Mouse (Mus musculus) forebrain, embryonic 16.5 days (tissue): ENCODE data around the gene Atxn7l1. TPM values are rescaled to one million over a fixed set of nuclear protein-coding genes. Genes with fewer than 3 reads are reported as not detected.

Experiments
- ATAC-seq: fragments of 200-750 bp; cut with Nextera tagmentation; 2 replicates; pipeline ENCODE4 v1.8.0; 2017; ENCODE audit warnings: mild to moderate bottlenecking, moderate library complexity
- H3K27ac ChIP-seq: fragments of 300-500 bp; sonication (generic); 2 replicates; pipeline ENCODE4 v1.5.1; 2014; ENCODE audit warnings: low read length, control low read depth
- H3K27me3 ChIP-seq: fragments of 300-500 bp; sonication (generic); replicated peaks from 2 replicates; pipeline ENCODE4 v1.6.1; 2014; ENCODE audit warnings: low read length; ENCODE audit not compliant: control insufficient read depth, insufficient read depth
- H3K36me3 ChIP-seq: fragments of 300-500 bp; sonication (generic); 2 replicates; pipeline ENCODE4 v1.6.1; 2014; ENCODE audit not compliant: control insufficient read depth, insufficient read depth
- H3K4me1 ChIP-seq: fragments of 300-500 bp; sonication (generic); replicated peaks from 2 replicates; pipeline ENCODE4 v1.6.1; 2014; ENCODE audit warnings: low read length; ENCODE audit not compliant: control insufficient read depth, insufficient read depth
- H3K4me2 ChIP-seq: fragments of 300-500 bp; sonication (generic); 2 replicates; pipeline ENCODE4 v1.6.1; 2014; ENCODE audit warnings: mild to moderate bottlenecking, low read length, control low read depth
- H3K4me3 ChIP-seq: fragments of 300-500 bp; sonication (generic); replicated peaks from 2 replicates; pipeline ENCODE4 v1.5.1; 2014; ENCODE audit warnings: mild to moderate bottlenecking, low read length, control low read depth
- H3K9ac ChIP-seq: fragments of 300-500 bp; sonication (generic); replicated peaks from 2 replicates; pipeline ENCODE4 v1.6.1; 2014; ENCODE audit warnings: low read depth, low read length, control low read depth
- H3K9me3 ChIP-seq: fragments of 300-500 bp; sonication (generic); 2 replicates; pipeline ENCODE4 v1.6.1; 2016; ENCODE audit warnings: low read length; ENCODE audit not compliant: control insufficient read depth
- WGBS: fragments of 180-500 bp; shearing (Covaris S2); extraction: QIAGEN DNeasy Blood & Tissue Kit; methylation state at CpG from one replicate; pipeline ENCODE4 v1.1.7; 2014; 5-methylcytosine and 5-hydroxymethylcytosine counted together
- polyA plus RNA-seq: library from polyadenylated mRNA; unstranded; fragments of >200 nt; fragmentation: Nextera tagmentation; extraction: Ambion mirVana; gene quantifications from 2 replicates; pipeline ENCODE4 v1.2.1, GENCODE M21; 2015

The Atxn7l1 gene
- polyA plus RNA-seq, 1 experiment from 2014 or later, result 19.9 TPM

DNA sequence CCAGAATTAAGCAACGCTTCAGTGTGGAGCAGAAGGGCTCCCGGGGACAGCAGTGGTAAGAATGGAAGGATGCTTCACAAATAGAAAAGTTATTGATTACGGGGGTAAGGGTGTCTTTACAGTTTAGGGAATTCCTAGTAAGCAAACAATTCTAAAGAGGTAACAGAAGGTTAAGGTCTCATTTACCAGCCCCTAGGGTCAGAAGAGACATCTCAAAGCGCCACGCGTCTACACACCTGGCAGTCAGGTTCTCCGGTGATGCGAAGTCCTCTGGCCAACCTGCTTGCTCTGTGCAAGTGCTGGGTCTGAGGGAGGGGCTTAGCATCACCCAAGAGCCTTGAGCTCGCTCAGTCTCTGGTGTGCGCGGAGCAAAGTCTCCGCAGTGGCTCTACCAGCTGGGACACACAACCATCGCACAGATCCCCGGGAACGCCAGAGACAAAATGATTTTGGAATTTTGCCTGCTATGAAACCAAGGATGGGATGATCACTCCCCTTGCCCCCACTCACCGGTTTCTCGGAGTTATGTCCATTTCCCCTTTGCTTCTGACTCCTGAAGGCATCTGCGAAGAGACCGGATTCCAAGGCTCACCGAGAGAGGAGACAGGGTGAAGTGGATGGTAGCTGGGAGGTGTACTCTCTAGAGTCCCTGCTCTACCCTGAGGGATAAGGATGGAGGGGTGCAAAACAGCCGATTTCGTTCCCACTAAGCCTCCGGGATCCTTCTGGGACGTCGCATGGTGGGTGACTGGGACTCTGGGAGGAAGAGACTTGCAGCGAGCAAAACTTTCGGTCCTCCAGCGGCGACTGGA, 665 bp upstream of the Atxn7l1 start:
- Histone ChIP-seq H3K4me3 (peak overlapping the region; percentile 85), H3K27me3 (no peaks in the 10 kb centered on the region), H3K36me3 (no peaks in the 10 kb centered on the region), H3K4me1 (peaks cover 21% of the 10 kb centered on the region), H3K9ac (peak overlapping the region; percentile 56), H3K9me3 (no peaks in the 10 kb centered on the region), H3K27ac (no peak overlapping the region), H3K4me2 (peak overlapping the region; percentile 97)
- WGBS, result 5% methylated on average over 29 of the region's 29 CpGs
- ATAC-seq, result peak; percentile 68

DNA sequence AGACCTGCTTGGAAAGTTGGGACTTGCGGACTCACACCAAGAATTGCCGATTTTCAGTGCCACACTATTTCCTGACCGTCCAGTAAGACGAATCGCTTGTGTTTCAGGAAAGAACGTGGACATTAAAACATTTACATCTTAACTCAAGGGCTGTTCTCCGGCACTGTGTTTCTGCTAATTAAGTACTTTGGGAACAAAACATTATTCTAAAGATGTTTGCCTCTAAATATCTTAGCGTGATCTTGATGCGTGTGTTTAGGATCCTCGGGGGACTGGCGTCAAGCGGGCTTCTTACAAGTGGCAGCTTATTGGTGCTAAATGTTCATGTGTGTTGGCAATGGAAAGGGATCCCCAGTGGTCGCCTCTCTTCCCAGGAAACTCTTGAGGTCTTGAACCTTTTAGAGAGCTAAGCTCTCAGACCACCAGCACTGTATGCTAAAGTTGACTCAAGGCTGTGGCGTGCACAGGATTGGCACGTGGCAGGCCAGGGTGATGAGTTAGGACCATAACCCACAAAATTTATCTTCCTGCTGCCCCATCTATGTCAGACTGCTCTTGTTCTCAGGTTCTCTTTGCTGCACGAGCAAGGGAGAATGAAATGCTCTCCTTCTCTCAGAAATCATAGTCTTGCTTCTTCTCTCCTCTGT, 2.2 kb downstream of the Atxn7l1 start:
- no peak for ATAC-seq
- H3K9me3 ChIP-seq, result no peaks in the 10 kb centered on the region
- H3K27me3 ChIP-seq, result no peaks in the 10 kb centered on the region
- H3K4me1 ChIP-seq, result peaks cover 21% of the 10 kb centered on the region
- H3K4me2 ChIP-seq, result no peak overlapping the region
- no peak overlapping the region for H3K9ac ChIP-seq
- H3K36me3 ChIP-seq, result no peaks in the 10 kb centered on the region
- no peak overlapping the region for H3K4me3 ChIP-seq
- 93% methylated on average over 16 of the region's 16 CpGs for WGBS
- H3K27ac ChIP-seq, result no peak overlapping the region

DNA sequence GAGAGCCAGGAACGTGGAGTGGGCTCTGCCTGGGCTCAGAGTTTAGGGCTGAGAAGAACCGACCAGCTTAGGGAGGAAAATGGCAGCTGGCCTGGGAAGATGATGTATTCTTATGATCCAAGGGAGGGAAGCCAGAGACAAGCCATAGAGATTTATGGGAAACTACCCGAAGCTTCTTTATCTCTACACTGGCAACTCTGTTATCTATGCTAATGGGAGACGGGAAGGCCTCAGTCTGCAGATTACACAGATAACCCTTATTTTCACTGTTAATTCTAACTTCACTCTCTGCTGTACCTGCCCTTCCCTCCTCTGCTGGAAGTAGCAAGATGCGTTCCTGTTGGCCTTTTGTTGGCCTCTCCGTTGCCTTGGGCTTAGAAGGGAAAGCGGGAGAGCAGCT, 5.6 kb downstream of the Atxn7l1 start:
- Histone ChIP-seq H3K9me3 (no peaks in the 10 kb centered on the region), H3K4me3 (no peak overlapping the region), H3K27ac (no peak overlapping the region), H3K4me1 (peaks cover 11% of the 10 kb centered on the region), H3K36me3 (no peaks in the 10 kb centered on the region), H3K4me2 (no peak overlapping the region), H3K9ac (no peak overlapping the region), H3K27me3 (no peaks in the 10 kb centered on the region)
- ATAC-seq, result no peak
- 86% methylated on average over 7 of the region's 7 CpGs for WGBS

DNA sequence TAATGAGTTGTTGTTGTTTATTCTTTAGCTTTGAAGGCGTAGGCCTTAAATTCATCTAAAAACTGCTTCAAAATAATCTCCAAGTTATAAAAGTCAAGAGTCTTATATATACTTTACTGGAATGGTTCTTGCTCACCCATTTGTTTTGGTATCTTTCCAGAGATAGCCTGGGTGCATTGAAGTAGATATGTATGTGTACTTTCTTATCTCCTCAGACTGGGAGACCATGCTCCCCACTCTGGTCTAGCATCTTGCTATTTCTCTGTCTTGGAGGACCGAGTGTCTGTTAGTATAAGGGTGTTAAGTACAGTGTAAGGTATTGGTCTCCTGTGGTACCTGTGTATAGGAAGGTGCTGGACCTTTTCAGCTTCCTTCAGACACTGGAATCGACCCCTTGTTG, 6.4 kb downstream of the Atxn7l1 start:
- no peak for ATAC-seq
- no peaks in the 10 kb centered on the region for H3K9me3 ChIP-seq
- no peaks in the 10 kb centered on the region for H3K36me3 ChIP-seq
- no peak overlapping the region for H3K27ac ChIP-seq
- 91% methylated on average over 3 of the region's 3 CpGs for WGBS
- no peak overlapping the region for H3K4me2 ChIP-seq
- H3K4me1 ChIP-seq, result peaks cover 4% of the 10 kb centered on the region
- H3K27me3 ChIP-seq, result no peaks in the 10 kb centered on the region
- no peak overlapping the region for H3K9ac ChIP-seq
- no peak overlapping the region for H3K4me3 ChIP-seq

DNA sequence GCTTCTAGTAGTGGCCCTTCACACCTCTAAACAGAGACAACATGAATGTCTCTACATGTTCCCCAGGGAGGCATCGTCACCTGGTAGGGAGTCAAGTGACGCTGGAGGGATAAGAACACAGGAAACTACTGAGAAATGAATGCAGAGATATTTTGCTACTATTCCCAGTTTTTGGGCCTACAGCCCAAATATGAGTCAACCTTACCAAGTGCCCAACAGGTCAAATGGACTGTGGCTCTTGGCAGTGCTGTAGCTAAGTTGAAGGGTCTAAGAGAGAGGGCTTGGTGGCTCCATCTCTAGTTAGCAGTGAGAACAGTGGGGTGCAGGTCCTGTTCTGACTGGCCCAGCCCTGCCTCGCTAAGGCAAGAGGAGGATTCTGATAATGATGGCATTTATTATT, 7.2 kb downstream of the Atxn7l1 start:
- Histone ChIP-seq H3K27ac (no peak overlapping the region), H3K36me3 (no peaks in the 10 kb centered on the region), H3K27me3 (no peaks in the 10 kb centered on the region), H3K4me2 (no peak overlapping the region), H3K9me3 (no peaks in the 10 kb centered on the region), H3K4me3 (no peak overlapping the region), H3K9ac (no peak overlapping the region), H3K4me1 (no peaks in the 10 kb centered on the region)
- WGBS, result 93% methylated on average over 3 of the region's 3 CpGs
- no peak for ATAC-seq

DNA sequence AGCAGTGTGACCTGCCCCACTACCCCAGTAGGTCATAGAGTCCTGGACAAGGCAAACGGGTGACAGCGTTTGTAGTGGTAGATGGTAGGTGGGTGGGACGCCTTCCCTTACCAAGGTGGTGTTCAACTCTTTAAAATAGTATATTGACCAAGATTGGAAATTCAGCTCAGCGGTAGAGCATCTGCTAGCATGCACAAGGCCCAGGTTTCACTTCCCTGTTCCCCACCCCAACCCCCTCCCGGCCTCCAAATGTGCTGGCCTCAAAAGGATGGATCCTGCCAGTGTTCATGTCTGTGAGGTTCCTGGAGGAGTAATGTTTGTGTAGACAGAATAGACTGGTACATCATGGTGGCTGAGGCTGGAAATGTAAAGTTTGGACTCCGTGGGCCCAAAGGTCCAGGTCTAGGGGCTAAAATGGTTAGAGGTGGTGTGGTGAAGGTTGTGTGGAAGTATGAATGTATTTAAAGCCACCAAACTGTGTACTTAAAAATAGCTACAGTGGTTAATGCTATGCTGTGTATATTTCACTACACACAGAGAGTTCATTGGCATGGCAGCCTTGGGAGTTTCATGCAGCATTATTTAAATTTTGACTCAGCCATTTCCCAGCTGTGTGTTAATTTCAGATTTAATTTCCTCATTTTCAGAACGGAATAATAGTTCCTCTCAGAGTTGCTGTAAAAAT, 9.0 kb downstream of the Atxn7l1 start:
- H3K9ac ChIP-seq, result no peak overlapping the region
- 93% methylated on average over 7 of the region's 7 CpGs for WGBS
- no peak overlapping the region for H3K4me3 ChIP-seq
- ATAC-seq, result no peak
- H3K9me3 ChIP-seq, result no peaks in the 10 kb centered on the region
- no peak overlapping the region for H3K4me2 ChIP-seq
- H3K4me1 ChIP-seq, result no peaks in the 10 kb centered on the region
- H3K27ac ChIP-seq, result no peak overlapping the region
- no peaks in the 10 kb centered on the region for H3K36me3 ChIP-seq
- H3K27me3 ChIP-seq, result no peaks in the 10 kb centered on the region

DNA sequence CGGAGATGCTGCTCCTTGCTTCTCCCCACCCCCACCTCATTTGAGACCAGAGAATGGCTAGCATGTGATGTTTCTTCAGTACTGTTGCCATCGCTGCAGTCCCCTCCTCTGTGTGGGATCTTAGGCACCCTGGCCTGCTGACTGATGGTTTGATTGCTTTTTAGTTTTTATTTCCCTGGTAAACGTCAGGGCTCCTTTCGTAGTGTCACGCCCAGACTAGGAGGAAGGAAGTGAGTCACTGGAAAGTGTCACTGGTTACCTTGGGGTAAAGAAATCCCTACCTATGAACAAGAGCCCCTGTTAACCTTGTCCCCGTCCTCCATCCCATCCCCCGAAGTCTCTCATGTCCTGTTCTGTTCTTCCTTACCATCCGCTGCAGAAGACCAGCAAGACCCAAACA, 10.8 kb downstream of the Atxn7l1 start:
- H3K4me3 ChIP-seq, result no peak overlapping the region
- no peak overlapping the region for H3K9ac ChIP-seq
- peaks cover 9% of the 10 kb centered on the region for H3K4me1 ChIP-seq
- no peak overlapping the region for H3K4me2 ChIP-seq
- H3K9me3 ChIP-seq, result no peaks in the 10 kb centered on the region
- H3K36me3 ChIP-seq, result no peaks in the 10 kb centered on the region
- H3K27ac ChIP-seq, result no peak overlapping the region
- no peak for ATAC-seq
- WGBS, result 93% methylated on average over 8 of the region's 8 CpGs
- H3K27me3 ChIP-seq, result no peaks in the 10 kb centered on the region

DNA sequence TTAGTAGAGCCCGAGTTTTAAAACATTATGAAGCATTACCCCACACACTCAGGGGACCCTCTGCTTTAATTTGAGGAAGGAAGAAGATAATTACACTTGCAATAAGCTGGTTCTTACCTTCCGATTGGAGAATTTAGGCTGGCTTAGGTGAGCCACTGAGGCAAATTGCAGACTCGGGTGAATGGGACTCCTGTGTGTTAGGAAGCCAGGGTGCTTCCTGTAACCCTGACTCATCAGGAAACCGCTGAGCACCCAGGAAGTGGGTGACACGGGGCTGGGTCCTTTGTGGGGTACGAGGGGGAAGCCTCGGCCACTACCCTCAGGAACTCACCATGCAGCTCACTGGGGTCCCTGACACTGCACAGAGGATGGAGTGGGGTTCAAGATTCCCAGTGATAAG, 12.9 kb downstream of the Atxn7l1 start:
- no peak for ATAC-seq
- Histone ChIP-seq H3K27ac (no peak overlapping the region), H3K9ac (no peak overlapping the region), H3K4me2 (no peak overlapping the region), H3K27me3 (no peaks in the 10 kb centered on the region), H3K9me3 (no peaks in the 10 kb centered on the region), H3K4me1 (peaks cover 9% of the 10 kb centered on the region), H3K4me3 (no peak overlapping the region), H3K36me3 (no peaks in the 10 kb centered on the region)
- 90% methylated on average over 7 of the region's 7 CpGs for WGBS

DNA sequence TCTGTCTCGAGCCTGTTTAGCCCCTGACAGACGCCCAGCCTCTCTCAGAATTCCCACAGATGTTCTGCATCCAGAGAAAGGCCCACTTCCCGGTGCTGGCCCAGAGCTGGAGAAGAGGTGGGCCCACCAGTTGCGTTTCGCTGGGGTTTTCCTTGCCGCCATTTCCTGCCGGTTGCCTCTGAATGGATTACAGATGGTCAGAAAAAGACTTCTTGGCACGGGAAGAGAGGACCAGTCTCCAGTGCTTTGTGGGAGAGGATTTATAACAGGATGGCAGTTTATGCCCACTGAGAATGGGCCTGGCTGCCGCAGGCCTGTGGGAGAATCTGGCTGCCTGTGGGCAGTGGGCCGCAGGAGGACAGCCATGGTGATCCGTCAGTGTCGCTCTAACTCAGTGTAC, 15.0 kb downstream of the Atxn7l1 start:
- H3K9ac ChIP-seq, result no peak overlapping the region
- peak; percentile 74 for ATAC-seq
- H3K27ac ChIP-seq, result peak overlapping the region; percentile 37; the same call in 1 of the 2 replicates
- no peaks in the 10 kb centered on the region for H3K9me3 ChIP-seq
- peaks cover 9% of the 10 kb centered on the region for H3K4me1 ChIP-seq
- no peaks in the 10 kb centered on the region for H3K27me3 ChIP-seq
- WGBS, result 23% methylated on average over 12 of the region's 12 CpGs
- no peak overlapping the region for H3K4me2 ChIP-seq
- H3K4me3 ChIP-seq, result no peak overlapping the region
- no peaks in the 10 kb centered on the region for H3K36me3 ChIP-seq
